Mouse (Mus musculus): ENCODE results near the gene Zgpat. TPM values are rescaled to one million over a fixed set of nuclear protein-coding genes. Genes with fewer than 3 reads are reported as not detected.

The Zgpat gene
- polyA plus RNA-seq, 1 experiment from 2014 or later: 54.6 TPM

GRCm38 (mm10) chr2:181415945-181416344 lies 51.2 kb downstream of the Zgpat start:
- no peak overlapping the region for H3K27ac ChIP-seq
- no peak overlapping the region for H3K9ac ChIP-seq
- H3K36me3 ChIP-seq (ENCODE audit: poor library complexity, severe bottlenecking): no peaks in the 10 kb centered on the region
- H3K27me3 ChIP-seq: no peaks in the 10 kb centered on the region
- no peak overlapping the region for H3K4me2 ChIP-seq
- H3K4me1 ChIP-seq: no peaks in the 10 kb centered on the region
- H3K4me3 ChIP-seq: no peak overlapping the region
- WGBS: 63% methylated on average over 3 of the region's 3 CpGs
- ATAC-seq: no peak
- H3K9me3 ChIP-seq (replicated peaks): no peaks in the 10 kb centered on the region

- Histone ChIP-seq H3K27me3 (no peaks in the 10 kb centered on the region), H3K36me3 (ENCODE audit: poor library complexity, severe bottlenecking) (peaks cover 11% of the 10 kb centered on the region), H3K4me1 (no peaks in the 10 kb centered on the region), H3K9ac (no peak overlapping the region), H3K9me3 (replicated peaks) (no peaks in the 10 kb centered on the region), H3K27ac (no peak overlapping the region), H3K4me2 (no peak overlapping the region), H3K4me3 (no peak overlapping the region)
- no peak for ATAC-seq
- 88% methylated on average over 7 of the region's 7 CpGs for WGBS
Measured at GRCm38 (mm10) chr2:181419359-181419758, 54.6 kb downstream of the Zgpat start.

- Histone ChIP-seq H3K9ac (no peak overlapping the region), H3K36me3 (ENCODE audit: poor library complexity, severe bottlenecking) (peaks cover 11% of the 10 kb centered on the region), H3K27me3 (no peaks in the 10 kb centered on the region), H3K27ac (no peak overlapping the region), H3K9me3 (replicated peaks) (no peaks in the 10 kb centered on the region), H3K4me2 (no peak overlapping the region), H3K4me1 (no peaks in the 10 kb centered on the region), H3K4me3 (no peak overlapping the region)
- 89% methylated on average over 4 of the region's 4 CpGs for WGBS
- no peak for ATAC-seq
Measured at GRCm38 (mm10) chr2:181420426-181420825, 55.7 kb downstream of the Zgpat start.

GRCm38 (mm10) chr2:181420903-181421638 lies 56.3 kb downstream of the Zgpat start:
- no peak for ATAC-seq
- Histone ChIP-seq H3K4me1 (no peaks in the 10 kb centered on the region), H3K27me3 (no peaks in the 10 kb centered on the region), H3K9me3 (replicated peaks) (no peaks in the 10 kb centered on the region), H3K36me3 (ENCODE audit: poor library complexity, severe bottlenecking) (peaks cover 11% of the 10 kb centered on the region), H3K4me3 (no peak overlapping the region), H3K9ac (no peak overlapping the region), H3K27ac (no peak overlapping the region), H3K4me2 (no peak overlapping the region)
- 79% methylated on average over 4 of the region's 4 CpGs for WGBS

- no peak overlapping the region for H3K27ac ChIP-seq
- H3K4me3 ChIP-seq: no peak overlapping the region
- H3K9me3 ChIP-seq (replicated peaks): no peaks in the 10 kb centered on the region
- H3K4me1 ChIP-seq: no peaks in the 10 kb centered on the region
- no peaks in the 10 kb centered on the region for H3K27me3 ChIP-seq
- H3K4me2 ChIP-seq: no peak overlapping the region
- H3K36me3 ChIP-seq (ENCODE audit: poor library complexity, severe bottlenecking): peaks cover 11% of the 10 kb centered on the region
- no peak overlapping the region for H3K9ac ChIP-seq
- 95% methylated on average over 9 of the region's 9 CpGs for WGBS
- ATAC-seq: no peak
Measured at GRCm38 (mm10) chr2:181423834-181424233, 59.1 kb downstream of the Zgpat start.

Other genes starting within 250 kb of the Zgpat start
- gene Kcnq2, start 229.6 kb upstream of the Zgpat start, polyA plus RNA-seq (2015; fragmentation: Nextera tagmentation; extraction: Ambion mirVana): 28.1 and 31.8 TPM in 2 replicates
- 1.7 and 1.9 TPM in 2 replicates for gene Eef1a2, start 207.9 kb upstream of the Zgpat start, polyA plus RNA-seq (2015; fragmentation: Nextera tagmentation; extraction: Ambion mirVana)
- gene Ppdpf, start 177.7 kb upstream of the Zgpat start, polyA plus RNA-seq (2015; fragmentation: Nextera tagmentation; extraction: Ambion mirVana): 540 and 547 TPM in 2 replicates
- gene Ptk6, start 162.1 kb upstream of the Zgpat start, polyA plus RNA-seq (2015; fragmentation: Nextera tagmentation; extraction: Ambion mirVana): not detected in 2 replicates
- 0.06 and 0.11 TPM in 2 replicates for gene Srms, start 151.7 kb upstream of the Zgpat start, polyA plus RNA-seq (2015; fragmentation: Nextera tagmentation; extraction: Ambion mirVana)
- gene Fndc11, start 144.9 kb upstream of the Zgpat start, polyA plus RNA-seq (2015; fragmentation: Nextera tagmentation; extraction: Ambion mirVana): 0.15 and 0.23 TPM in 2 replicates
- gene Helz2, start 122.9 kb upstream of the Zgpat start, polyA plus RNA-seq (2015; fragmentation: Nextera tagmentation; extraction: Ambion mirVana): 0.24 and 0.26 TPM in 2 replicates
- 19.5 and 20.5 TPM in 2 replicates for gene Gmeb2, start 76.9 kb upstream of the Zgpat start, polyA plus RNA-seq (2015; fragmentation: Nextera tagmentation; extraction: Ambion mirVana)
- gene Stmn3, start 50.4 kb upstream of the Zgpat start, polyA plus RNA-seq (2015; fragmentation: Nextera tagmentation; extraction: Ambion mirVana): 651 and 655 TPM in 2 replicates
- 35.9 and 49.3 TPM in 2 replicates for gene Rtel1, start 45.2 kb upstream of the Zgpat start, polyA plus RNA-seq (2015; fragmentation: Nextera tagmentation; extraction: Ambion mirVana)
- 90.5 and 98.2 TPM in 2 replicates for gene Arfrp1, start 476 bp downstream of the Zgpat start, polyA plus RNA-seq (2015; fragmentation: Nextera tagmentation; extraction: Ambion mirVana)
- gene Lime1, start 15.2 kb downstream of the Zgpat start, polyA plus RNA-seq (2015; fragmentation: Nextera tagmentation; extraction: Ambion mirVana): 33.1 and 37.1 TPM in 2 replicates
- gene Zbtb46, start 94.5 kb downstream of the Zgpat start, polyA plus RNA-seq (2015; fragmentation: Nextera tagmentation; extraction: Ambion mirVana): 10.2 and 12.8 TPM in 2 replicates
- 0.16 TPM in 1 of 2 replicates, not detected in the other for gene Abhd16b, start 128.3 kb downstream of the Zgpat start, polyA plus RNA-seq (2015; fragmentation: Nextera tagmentation; extraction: Ambion mirVana)
- gene Tpd52l2, start 132.2 kb downstream of the Zgpat start, polyA plus RNA-seq (2015; fragmentation: Nextera tagmentation; extraction: Ambion mirVana): 133 and 138 TPM in 2 replicates
- 140 and 165 TPM in 2 replicates for gene Dnajc5, start 155.6 kb downstream of the Zgpat start, polyA plus RNA-seq (2015; fragmentation: Nextera tagmentation; extraction: Ambion mirVana)
- 54.6 and 58.1 TPM in 2 replicates for gene Uckl1, start 220.0 kb downstream of the Zgpat start, polyA plus RNA-seq (2015; fragmentation: Nextera tagmentation; extraction: Ambion mirVana)
- gene Prpf6, start 226.9 kb downstream of the Zgpat start, polyA plus RNA-seq (2015; fragmentation: Nextera tagmentation; extraction: Ambion mirVana): 67.9 and 74.9 TPM in 2 replicates
- 49.7 and 56.4 TPM in 2 replicates for gene Zfp512b, start 227.9 kb downstream of the Zgpat start, polyA plus RNA-seq (2015; fragmentation: Nextera tagmentation; extraction: Ambion mirVana)
- 88.7 and 105 TPM in 2 replicates for gene Samd10, start 234.3 kb downstream of the Zgpat start, polyA plus RNA-seq (2015; fragmentation: Nextera tagmentation; extraction: Ambion mirVana)